Mouse (Mus musculus) embryonic facial prominence, embryonic 13.5 days (tissue): Measurements from ENCODE around the gene Afdn. TPM values are rescaled to one million over a fixed set of nuclear protein-coding genes. Genes with fewer than 3 reads are reported as not detected.
"Not testable (repeated sequence)": the region's sequence is repeated elsewhere in the genome, so short reads cannot be mapped to it uniquely, and the experiment has no call there.

Source experiments
- ATAC-seq: fragments of 200-750 bp; cut with Nextera tagmentation; 2 replicates; pipeline ENCODE4 v1.8.0; 2017; ENCODE audit warnings: low read depth; ENCODE audit not compliant: insufficient number of reproducible peaks, insufficient read depth, low FRiP score, low TSS enrichment
- H3K27ac ChIP-seq: fragments of 300-500 bp; sonication (generic); 2 replicates; pipeline ENCODE4 v1.5.1; 2015; ENCODE audit warnings: moderate library complexity, mild to moderate bottlenecking, inconsistent platforms
- H3K27me3 ChIP-seq: fragments of 300-500 bp; sonication (generic); 2 replicates; pipeline ENCODE4 v1.6.1; 2015; ENCODE audit warnings: mild to moderate bottlenecking, inconsistent platforms
- H3K36me3 ChIP-seq: fragments of 300-500 bp; sonication (generic); 2 replicates; pipeline ENCODE4 v1.6.1; 2015; ENCODE audit warnings: mild to moderate bottlenecking, inconsistent platforms
- H3K4me1 ChIP-seq: fragments of 300-500 bp; sonication (generic); 2 replicates; pipeline ENCODE4 v1.6.1; 2015; ENCODE audit warnings: inconsistent platforms
- H3K4me2 ChIP-seq: fragments of 300-500 bp; sonication (generic); 2 replicates; pipeline ENCODE4 v1.6.1; 2015; ENCODE audit warnings: moderate library complexity, mild to moderate bottlenecking, inconsistent platforms
- H3K4me3 ChIP-seq: fragments of 300-500 bp; sonication (generic); 2 replicates; pipeline ENCODE4 v1.5.1; 2015; ENCODE audit warnings: mild to moderate bottlenecking, inconsistent platforms
- H3K9ac ChIP-seq: fragments of 300-500 bp; sonication (generic); 2 replicates; pipeline ENCODE4 v1.6.1; 2015; ENCODE audit warnings: mild to moderate bottlenecking, inconsistent platforms
- H3K9me3 ChIP-seq: fragments of 300-500 bp; sonication (generic); 2 replicates; pipeline ENCODE4 v1.6.1; 2016; ENCODE audit warnings: inconsistent platforms
- WGBS: fragments of 180-500 bp; shearing (Covaris S2); methylation state at CpG from one replicate; pipeline ENCODE4 v1.1.7; 2015; ENCODE audit warnings: mixed read lengths; 5-methylcytosine and 5-hydroxymethylcytosine counted together
- polyA plus RNA-seq: library from polyadenylated mRNA; unstranded; fragments of >200 nt; fragmentation: Nextera tagmentation; extraction: Ambion mirVana; gene quantifications from 2 replicates; pipeline ENCODE4 v1.2.1, GENCODE M21; 2015

Afdn gene
- polyA plus RNA-seq, 1 experiment from 2014 or later = 57.8 TPM

- no peaks in the 10 kb centered on the region for H3K27me3 ChIP-seq
- WGBS = 52% methylated on average over 2 of the region's 2 CpGs
- no peaks in the 10 kb centered on the region for H3K4me1 ChIP-seq
- no peak overlapping the region for H3K4me3 ChIP-seq
- H3K9me3 ChIP-seq = no peaks in the 10 kb centered on the region
- ATAC-seq = no peak
- no peak overlapping the region for H3K4me2 ChIP-seq
- no peak overlapping the region for H3K9ac ChIP-seq
- H3K36me3 ChIP-seq = no peaks in the 10 kb centered on the region
- H3K27ac ChIP-seq = no peak overlapping the region
Measured at GRCm38 (mm10) chr17:13923418-13923817, 163.1 kb downstream of the Afdn start.

GRCm38 (mm10) chr17:13924588-13924987 lies 164.2 kb downstream of the Afdn start:
- H3K4me3 ChIP-seq = no peak overlapping the region

GRCm38 (mm10) chr17:13925931-13926330 lies 165.6 kb downstream of the Afdn start:
- ATAC-seq = no peak
- no peaks in the 10 kb centered on the region for H3K27me3 ChIP-seq
- no peak overlapping the region for H3K4me3 ChIP-seq
- H3K4me1 ChIP-seq = no peaks in the 10 kb centered on the region
- no peaks in the 10 kb centered on the region for H3K9me3 ChIP-seq
- H3K4me2 ChIP-seq = no peak overlapping the region
- H3K9ac ChIP-seq = no peak overlapping the region
- H3K36me3 ChIP-seq = no peaks in the 10 kb centered on the region
- 67% methylated on average over 3 of the region's 3 CpGs for WGBS
- no peak overlapping the region for H3K27ac ChIP-seq

More at GRCm38 (mm10) chr17:13924588-13924987, 164.2 kb downstream of the Afdn start:
- 92% methylated on average over 2 of the region's 2 CpGs for WGBS
- no peaks in the 10 kb centered on the region for H3K27me3 ChIP-seq
- no peak for ATAC-seq
- H3K4me2 ChIP-seq = no peak overlapping the region
- no peaks in the 10 kb centered on the region for H3K4me1 ChIP-seq
- H3K9ac ChIP-seq = no peak overlapping the region
- H3K9me3 ChIP-seq = no peaks in the 10 kb centered on the region
- no peak overlapping the region for H3K27ac ChIP-seq
- no peaks in the 10 kb centered on the region for H3K36me3 ChIP-seq

- H3K9ac ChIP-seq = no peak overlapping the region
- H3K9me3 ChIP-seq = no peaks in the 10 kb centered on the region
- WGBS = 88% methylated on average over 9 of the region's 9 CpGs
- no peak overlapping the region for H3K4me3 ChIP-seq
- ATAC-seq = no peak
- H3K4me1 ChIP-seq = no peaks in the 10 kb centered on the region
- H3K27me3 ChIP-seq = no peaks in the 10 kb centered on the region
- H3K4me2 ChIP-seq = no peak overlapping the region
- no peaks in the 10 kb centered on the region for H3K36me3 ChIP-seq
- no peak overlapping the region for H3K27ac ChIP-seq
Measured at GRCm38 (mm10) chr17:13930421-13930820, 170.1 kb downstream of the Afdn start.

- 93% methylated on average over 2 of the region's 2 CpGs for WGBS
Measured at GRCm38 (mm10) chr17:13935364-13935763, 175.0 kb downstream of the Afdn start.

GRCm38 (mm10) chr17:13937787-13938186 lies 177.4 kb downstream of the Afdn start:
- no peak for ATAC-seq
- no peak overlapping the region for H3K4me2 ChIP-seq
- H3K9ac ChIP-seq = no peak overlapping the region
- H3K36me3 ChIP-seq = no peaks in the 10 kb centered on the region
- no peaks in the 10 kb centered on the region for H3K27me3 ChIP-seq
- H3K27ac ChIP-seq = no peak overlapping the region
- H3K4me1 ChIP-seq = no peaks in the 10 kb centered on the region
- H3K9me3 ChIP-seq = no peaks in the 10 kb centered on the region
- WGBS = 96% methylated on average over 4 of the region's 4 CpGs
- no peak overlapping the region for H3K4me3 ChIP-seq

More at GRCm38 (mm10) chr17:13935364-13935763, 175.0 kb downstream of the Afdn start:
- not testable (repeated sequence) for H3K36me3 ChIP-seq, H3K4me1 ChIP-seq, H3K4me2 ChIP-seq, ATAC-seq, H3K27ac ChIP-seq, H3K9ac ChIP-seq, H3K9me3 ChIP-seq, H3K4me3 ChIP-seq, H3K27me3 ChIP-seq

- no peaks in the 10 kb centered on the region for H3K9me3 ChIP-seq
- H3K27me3 ChIP-seq = no peaks in the 10 kb centered on the region
- no peak for ATAC-seq
- no peak overlapping the region for H3K4me3 ChIP-seq
- no peak overlapping the region for H3K4me2 ChIP-seq
- no peak overlapping the region for H3K9ac ChIP-seq
- WGBS = 80% methylated on average over 3 of the region's 3 CpGs
- H3K27ac ChIP-seq = no peak overlapping the region
- no peaks in the 10 kb centered on the region for H3K36me3 ChIP-seq
- no peaks in the 10 kb centered on the region for H3K4me1 ChIP-seq
Measured at GRCm38 (mm10) chr17:13938652-13939051, 178.3 kb downstream of the Afdn start.

- H3K27me3 ChIP-seq, ATAC-seq, H3K9ac ChIP-seq, H3K4me1 ChIP-seq, H3K36me3 ChIP-seq, H3K9me3 ChIP-seq, H3K4me3 ChIP-seq, H3K4me2 ChIP-seq, H3K27ac ChIP-seq: not testable (repeated sequence)
- WGBS = 79% methylated on average over 2 of the region's 2 CpGs
Measured at GRCm38 (mm10) chr17:13939231-13939630, 178.9 kb downstream of the Afdn start.

GRCm38 (mm10) chr17:13940487-13940886 lies 180.1 kb downstream of the Afdn start:
- no peak overlapping the region for H3K4me2 ChIP-seq
- no peak overlapping the region for H3K4me3 ChIP-seq
- no peaks in the 10 kb centered on the region for H3K27me3 ChIP-seq
- H3K36me3 ChIP-seq = no peaks in the 10 kb centered on the region
- H3K9ac ChIP-seq = no peak overlapping the region
- H3K27ac ChIP-seq = no peak overlapping the region
- WGBS = 74% methylated on average over 1 of the region's 1 CpGs
- H3K9me3 ChIP-seq = no peaks in the 10 kb centered on the region
- no peaks in the 10 kb centered on the region for H3K4me1 ChIP-seq
- ATAC-seq = no peak

GRCm38 (mm10) chr17:13948073-13948472 lies 187.7 kb downstream of the Afdn start, which contains the start of gene Gm7168:
Gene Gm7168, plus strand, starts transcription at chr17:13948373.
- not testable (repeated sequence) for H3K36me3 ChIP-seq, ATAC-seq, H3K27me3 ChIP-seq, H3K4me2 ChIP-seq, H3K9ac ChIP-seq, H3K27ac ChIP-seq, H3K4me1 ChIP-seq, H3K4me3 ChIP-seq, H3K9me3 ChIP-seq
- 87% methylated on average over 1 of the region's 2 CpGs for WGBS

- WGBS = 76% methylated on average over 1 of the region's 1 CpGs
- H3K4me1 ChIP-seq, H3K4me2 ChIP-seq, H3K9ac ChIP-seq, H3K27me3 ChIP-seq, H3K9me3 ChIP-seq, H3K4me3 ChIP-seq, H3K27ac ChIP-seq, H3K36me3 ChIP-seq, ATAC-seq: not testable (repeated sequence)
Measured at GRCm38 (mm10) chr17:13951570-13951969, 191.2 kb downstream of the Afdn start.
